Mouse (Mus musculus) thymus, postnatal 0 days (tissue): ENCODE data around the gene Tacc2. TPM values are rescaled to one million over a fixed set of nuclear protein-coding genes. Genes with fewer than 3 reads are reported as not detected.
A peak's percentile ranks its signal among the peaks of the same experiment; 100 is the strongest.

Experiments used
- DNase-seq: peaks from one replicate; pipeline ENCODE4 v3.0.0-alpha.2; 2015; ENCODE audit warnings: low spot score
- polyA plus RNA-seq: library from polyadenylated mRNA; unstranded; fragments of >200 nt; fragmentation: Nextera tagmentation; extraction: Ambion mirVana; gene quantifications from 2 replicates; pipeline ENCODE4 v1.2.1, GENCODE M21; 2015

Gene Tacc2
- polyA plus RNA-seq, 1 experiment from 2014 or later = 17.3 TPM

DNA sequence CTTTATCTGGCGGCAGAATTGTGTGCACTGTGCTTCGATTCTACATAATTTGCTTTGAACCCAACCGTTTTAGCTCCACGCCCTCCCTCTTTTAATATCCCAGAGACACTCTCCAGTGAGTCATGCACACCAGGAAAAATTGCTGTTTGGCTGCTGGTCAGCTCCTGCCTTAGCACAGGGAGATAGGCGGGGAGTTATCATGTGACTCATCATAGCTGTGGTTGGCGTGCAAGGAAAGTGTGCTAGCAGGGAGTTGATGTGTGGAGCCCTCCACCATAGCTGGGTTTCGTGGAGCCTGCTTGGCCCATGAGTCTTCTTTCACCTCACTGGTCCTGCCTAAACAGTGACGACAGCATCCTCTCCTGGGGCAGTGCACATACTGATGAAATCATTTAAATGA, 230.5 kb downstream of the Tacc2 start:
- DNase-seq = no peak

GRCm38 (mm10) chr7:130808694-130809093, 231.5 kb downstream of the Tacc2 start:
- no peak for DNase-seq

DNA sequence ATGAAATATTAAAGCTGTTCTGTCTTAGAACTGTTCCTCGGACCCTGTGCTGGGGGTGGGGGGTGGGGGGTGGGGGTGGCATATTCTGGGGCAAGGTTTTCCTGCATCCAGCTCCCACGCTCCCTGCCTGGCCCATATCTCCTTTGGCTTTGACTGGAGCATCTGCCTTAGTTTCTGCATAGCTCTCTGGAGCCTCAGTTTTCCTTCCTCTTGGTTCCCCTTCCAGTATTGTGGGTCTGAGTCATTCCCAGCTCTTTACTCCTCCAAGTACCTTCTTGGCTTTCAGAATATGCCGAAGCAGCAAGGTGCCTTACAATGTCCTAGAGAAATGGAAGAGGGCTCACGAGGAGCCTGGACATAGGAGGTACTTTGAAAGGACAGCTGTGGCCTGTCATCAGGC, 233.0 kb downstream of the Tacc2 start:
- DNase-seq = no peak

DNA sequence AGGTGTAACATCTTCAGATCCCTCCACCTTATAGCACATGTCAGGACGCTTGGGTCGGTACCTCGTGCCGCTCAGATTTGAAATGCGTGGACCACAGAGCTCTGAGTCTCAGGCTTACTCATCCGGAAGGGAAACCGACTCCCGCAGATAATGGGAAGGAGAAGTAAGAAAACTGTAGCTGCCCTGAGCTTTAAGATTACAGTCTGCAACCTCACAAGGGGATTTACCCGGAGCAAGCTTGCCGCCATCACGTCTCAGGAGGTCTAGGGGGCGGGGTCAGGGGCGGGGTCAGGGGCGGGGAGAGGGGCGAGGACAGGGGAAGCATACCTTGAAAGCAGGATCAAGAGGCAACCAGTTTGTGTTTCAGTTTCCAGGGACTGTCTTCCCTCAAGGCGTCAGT, 235.2 kb downstream of the Tacc2 start:
- peak; percentile 15 for DNase-seq

Other genes with a start within 250 kb of the Tacc2 start
- gene Ate1, start 57.1 kb upstream of the Tacc2 start, polyA plus RNA-seq = 54.8 and 67.0 TPM in 2 replicates
- gene Nsmce4a, start 4.3 kb upstream of the Tacc2 start, polyA plus RNA-seq = 173 and 179 TPM in 2 replicates
- 0.19 and 0.62 TPM in 2 replicates for gene Btbd16, start 196.6 kb downstream of the Tacc2 start, polyA plus RNA-seq